Mouse (Mus musculus) bone marrow, adult 2 months (tissue): Measurements from ENCODE around the gene Gm14305. TPM values are rescaled to one million over a fixed set of nuclear protein-coding genes. Genes with fewer than 3 reads are reported as not detected.
"Not testable (repeated sequence)": the region's sequence is repeated elsewhere in the genome, so short reads cannot be mapped to it uniquely, and the experiment has no call there.

Experiments used
- H3K27ac ChIP-seq: fragments of 200-500 bp; 2 replicates; pipeline ENCODE4 v1.5.1; 2012; ENCODE audit warnings: low read depth, mild to moderate bottlenecking, control low read depth, inconsistent platforms, low read length; ENCODE audit not compliant: control insufficient read depth, poor library complexity, insufficient read depth
- H3K4me1 ChIP-seq: fragments of 200-500 bp; 2 replicates; pipeline ENCODE4 v1.6.1; 2011; ENCODE audit warnings: low read length; ENCODE audit not compliant: control insufficient read depth, insufficient read depth
- H3K4me3 ChIP-seq: fragments of 200-500 bp; replicated peaks from 2 replicates; pipeline ENCODE3; 2011; ENCODE audit warnings: mild to moderate bottlenecking, low read depth, low read length, control low read depth; ENCODE audit not compliant: control insufficient read depth
- WGBS: fragments of 180-500 bp; shearing (Covaris S2); methylation state at CpG from one replicate; pipeline ENCODE4 v1.1.7; 2018; 5-methylcytosine and 5-hydroxymethylcytosine counted together
- polyA plus RNA-seq: library from polyadenylated mRNA; stranded (reverse); fragments of >200 nt; gene quantifications from 2 replicates; pipeline ENCODE4 v1.2.4, GENCODE M21; 2011; ENCODE audit warnings: low replicate concordance; ENCODE audit not compliant: missing spikeins, insufficient read depth, insufficient read length

The Gm14305 gene
- polyA plus RNA-seq = not detected in 2 replicates

- H3K27ac ChIP-seq, H3K4me1 ChIP-seq, H3K4me3 ChIP-seq: not testable (repeated sequence)
- 2% methylated on average over 4 of the region's 6 CpGs for WGBS
Observed at GRCm38 (mm10) chr2:176708051-176708450, at the start of gene Gm14305. TSS of gene Gm14305 (plus strand) at chr2:176708328.

- not testable (repeated sequence) for H3K4me3 ChIP-seq, H3K27ac ChIP-seq, H3K4me1 ChIP-seq
- WGBS = no CpG with 5 or more reads among the region's 6 CpGs
Observed at GRCm38 (mm10) chr2:176670222-176670621, 37.9 kb upstream of the Gm14305 start, which contains the start of gene Zfp973. TSS of gene Zfp973 (plus strand) at chr2:176670522.

Other genes with a start within 250 kb of the Gm14305 start
- gene Gm14434, start 221.5 kb upstream of the Gm14305 start, polyA plus RNA-seq = not detected in 2 replicates
- not detected in 2 replicates for gene Zfp967, start 187.3 kb upstream of the Gm14305 start, polyA plus RNA-seq
- gene Gm14308, start 72.0 kb upstream of the Gm14305 start, polyA plus RNA-seq = 1.9 TPM in 1 of 2 replicates, not detected in the other
- gene Zfp973, start 37.8 kb upstream of the Gm14305 start, polyA plus RNA-seq = 2.7 TPM in 1 of 2 replicates, not detected in the other
- 2.3 TPM in 1 of 2 replicates, not detected in the other for gene Gm14295, start 90.3 kb downstream of the Gm14305 start, polyA plus RNA-seq
- gene Gm14408, start 122.8 kb downstream of the Gm14305 start, polyA plus RNA-seq = not detected in 2 replicates
- 0.90 TPM in 1 of 2 replicates, not detected in the other for gene Gm14296, start 219.5 kb downstream of the Gm14305 start, polyA plus RNA-seq